In the genomic region with DNA sequence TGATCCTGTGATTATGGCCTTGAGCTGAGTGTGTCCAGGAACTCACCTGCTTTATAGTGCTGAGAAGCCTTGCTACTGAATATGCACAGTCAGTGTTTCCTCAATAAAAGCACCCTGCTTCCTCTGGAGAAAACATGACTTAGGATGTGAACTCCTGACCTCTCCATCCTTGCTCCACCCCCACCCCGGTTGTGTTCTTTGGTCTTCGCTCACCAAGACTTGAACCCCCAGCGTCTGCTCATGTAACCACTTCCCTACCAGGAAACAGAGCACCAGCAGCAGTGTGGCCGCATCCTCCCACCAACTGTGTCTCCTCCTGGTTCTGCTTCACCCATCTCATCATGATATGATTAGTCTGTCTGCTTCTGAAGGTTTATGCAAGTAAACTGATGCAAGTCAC, we compare ENCODE assay signal across 32 mouse cellular contexts. TPM values are rescaled to one million over a fixed set of nuclear protein-coding genes. Genes with fewer than 3 reads are reported as not detected.
DNase-seq lines count a peak whose midpoint lies in the region; ATAC-seq and TF ChIP-seq lines count a peak whose summit lies in the region.
"Had no signal": no experiment of that assay in that cellular context is flagged by ENCODE, and none has a peak within 500 bp of the region (broad histone marks: within the 10 kb centered on the region; RNA-seq: fewer than 3 reads in every experiment).

No protein-coding gene starts in this region.

- peak; percentile 62 for DNase-seq in CD4-positive helper T cell, adult 2 months (ENCODE audit: low read depth, low spot score)
- peak; percentile 22 for DNase-seq in ZHBTc4 (ENCODE audit: low read depth, low spot score)
- DNase-seq in cerebellum, postnatal 25 days: no peak
- DNase-seq in kidney, postnatal 36 days: no peak
- no peak for DNase-seq in left cerebral cortex, adult 2 months (ENCODE audit: extremely low spot score in 1 of 2, low spot score in 2 of 2)
- DNase-seq: adrenal gland, adult 2 months; cerebellum, adult 2 months; cerebellum, postnatal 36 days; gastrocnemius, postnatal 14 days; heart, adult 18-20 months; heart, postnatal 36 days; kidney, adult 8-10 months; kidney, postnatal 10 days; liver, postnatal 0 days; right cerebral cortex, postnatal 14 days; spleen, adult 18-20 months had no signal

- ATAC-seq in CD4-positive, CD25-positive, alpha-beta regulatory T cell, adult 4 months: peak; percentile 72
- ATAC-seq in megakaryocyte, adult 5-6 weeks (ENCODE audit: poor library complexity, severe bottlenecking): peak; percentile 51
- ATAC-seq: forebrain, embryonic 15.5 days; intestine, embryonic 15.5 days; liver, postnatal 0 days; lung, postnatal 0 days had no signal

- no peak overlapping the region for H3K4me3 ChIP-seq in left cerebral cortex, adult 2 months
- H3K4me3 ChIP-seq: embryonic facial prominence, embryonic 10.5 days; forebrain, embryonic 15.5 days; intestine, embryonic 15.5 days; layer of hippocampus, adult 2 months had no signal

- intact Hi-C loops in left cerebral cortex, adult 2 months (cut with DNase I): no loop called here

- no peak overlapping the region for H3K27ac ChIP-seq in left cerebral cortex, adult 2 months
- H3K27ac ChIP-seq: embryonic facial prominence, embryonic 10.5 days; forebrain, embryonic 15.5 days; hindbrain, embryonic 14.5 days; intestine, embryonic 15.5 days; layer of hippocampus, adult 2 months; macrophage had no signal

- TF ChIP-seq CTCF in left cerebral cortex, adult 2 months (IDR thresholded peaks at IDR 0.05): no peak

RNA-seq across cellular contexts. Expression of gene Sdr39u1, which starts 13.3 kb away (rescaled TPM):
- polyA plus RNA-seq in CD4-positive, CD25-positive, alpha-beta regulatory T cell, adult 4 months (2017; shearing (Covaris generic)): 100 to 1,000 TPM in 1 of 2 experiments, 10 to 100 TPM in 1; 88.4 to 115 TPM
- 1.9 and 3.0 TPM in 2 replicates for total RNA-seq in megakaryocyte, adult 5-6 weeks (2015)
- 0.99 and 2.9 TPM in 2 replicates for total RNA-seq in megakaryocyte, adult 5-6 weeks (2017)
- total RNA-seq in left cerebral cortex, adult 2 months (2021): 10 to 100 TPM; 91.3 to 96.9 TPM

RNA-seq across cellular contexts. Expression of gene Khnyn, which starts 28.7 kb away (rescaled TPM):
- polyA plus RNA-seq in CD4-positive, CD25-positive, alpha-beta regulatory T cell, adult 4 months (2017; shearing (Covaris generic)): 10 to 100 TPM; 13.4 to 13.9 TPM
- total RNA-seq in megakaryocyte, adult 5-6 weeks (2015): 9.4 and 11.8 TPM in 2 replicates
- 33.7 and 37.6 TPM in 2 replicates for total RNA-seq in megakaryocyte, adult 5-6 weeks (2017)
- 10 to 100 TPM; 11.9 to 12.0 TPM for total RNA-seq in left cerebral cortex, adult 2 months (2021)

RNA-seq across cellular contexts. Expression of gene Cbln3, which starts 29.2 kb away (rescaled TPM):
- not detected for polyA plus RNA-seq in CD4-positive, CD25-positive, alpha-beta regulatory T cell, adult 4 months (2017; shearing (Covaris generic))
- 0.40 TPM in 1 of 2 replicates, not detected in the other for total RNA-seq in megakaryocyte, adult 5-6 weeks (2015)
- 0.44 TPM in 1 of 2 replicates, not detected in the other for total RNA-seq in megakaryocyte, adult 5-6 weeks (2017)
- total RNA-seq in left cerebral cortex, adult 2 months (2021): under 1 TPM; 0.20 to 0.26 TPM
- total RNA-seq: heart, adult 18-20 months had no signal
- polyA plus RNA-seq: macrophage had no signal

RNA-seq across cellular contexts. Expression of gene Cma1, which starts 31.1 kb away (rescaled TPM):
- not detected for polyA plus RNA-seq in CD4-positive, CD25-positive, alpha-beta regulatory T cell, adult 4 months (2017; shearing (Covaris generic))
- total RNA-seq in megakaryocyte, adult 5-6 weeks (2015): 0.51 and 1.0 TPM in 2 replicates
- total RNA-seq in megakaryocyte, adult 5-6 weeks (2017): 1.8 TPM in 1 of 2 replicates, not detected in the other
- total RNA-seq in left cerebral cortex, adult 2 months (2021): not detected
- total RNA-seq: liver, adult 2 months had no signal
- polyA plus RNA-seq: cerebellum, adult 2 months; embryonic facial prominence, embryonic 10.5 days; forebrain, embryonic 15.5 days; limb, embryonic 11.5 days; liver, adult 2 months; macrophage; midbrain, embryonic 11.5 days had no signal

RNA-seq across cellular contexts. Expression of gene Cma2, which starts 37.4 kb away (rescaled TPM):
- polyA plus RNA-seq in CD4-positive, CD25-positive, alpha-beta regulatory T cell, adult 4 months (2017; shearing (Covaris generic)): not detected
- not detected in 2 replicates for total RNA-seq in megakaryocyte, adult 5-6 weeks (2015)
- not detected in 2 replicates for total RNA-seq in megakaryocyte, adult 5-6 weeks (2017)
- not detected for total RNA-seq in left cerebral cortex, adult 2 months (2021)
- total RNA-seq: heart, adult 18-20 months; heart, postnatal 36 days; layer of hippocampus, adult 2 months; layer of hippocampus, postnatal 25 days; left cerebral cortex, postnatal 10 days; liver, adult 2 months; midbrain, postnatal 0 days had no signal
- polyA plus RNA-seq: adrenal gland, adult 2 months; cerebellum, adult 2 months; embryonic facial prominence, embryonic 10.5 days; forebrain, embryonic 15.5 days; heart, embryonic 14.5 days; hindbrain, embryonic 14.5 days; intestine, embryonic 15.5 days; limb, embryonic 11.5 days; liver, adult 2 months; liver, postnatal 0 days; lung, postnatal 0 days; macrophage; midbrain, embryonic 11.5 days; midbrain, postnatal 0 days had no signal

Comparison
In these comparisons a context has a peak if more than half of its experiments do, and no peak if none do; other contexts are left out.
1. DNase-seq: peak in CD4-positive helper T cell, adult 2 months (single experiment) and ZHBTc4 (single experiment); none in cerebellum, postnatal 25 days (0 of 2), kidney, postnatal 36 days (0 of 2) and left cerebral cortex, adult 2 months (0 of 2).
2. RNA of gene Sdr39u1, which starts 13.3 kb away (total RNA-seq): 91.3 to 96.9 TPM in left cerebral cortex, adult 2 months; 0.99 to 3.0 TPM in megakaryocyte, adult 5-6 weeks; every median in the first group is over 10 times any median in the second.